Comparison of ENCODE assay signal across 10 mouse cellular contexts in the genomic region with DNA sequence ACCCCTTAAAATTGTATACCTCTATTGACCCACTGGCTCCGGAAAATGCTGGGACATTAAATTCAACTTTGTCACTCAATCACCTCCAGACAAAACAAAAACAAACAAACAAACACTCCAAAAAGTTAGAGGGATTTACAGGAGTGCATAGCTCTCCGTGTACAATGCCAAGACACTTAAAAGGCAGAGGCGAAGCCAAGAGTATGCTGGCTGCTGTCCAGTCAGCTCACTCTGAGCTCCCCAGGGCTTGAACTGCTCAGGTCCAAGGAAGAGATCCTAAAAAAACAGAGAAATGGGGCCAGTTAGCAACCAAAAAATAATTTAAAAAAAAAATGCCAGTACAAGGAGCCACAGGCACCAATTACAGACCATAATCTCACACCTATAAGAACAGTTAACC. TPM values are rescaled to one million over a fixed set of nuclear protein-coding genes. Genes with fewer than 3 reads are reported as not detected.
DNase-seq lines count a peak whose midpoint lies in the region; ATAC-seq and TF ChIP-seq lines count a peak whose summit lies in the region.
"Had no signal": no experiment of that assay in that cellular context is flagged by ENCODE, and none has a peak within 500 bp of the region (broad histone marks: within the 10 kb centered on the region; RNA-seq: fewer than 3 reads in every experiment).

No protein-coding gene starts in this region.

- ATAC-seq in hindbrain, postnatal 0 days = no peak
- no peak for ATAC-seq in megakaryocyte progenitor cell, adult 5-6 weeks (replicated peaks; ENCODE audit: poor library complexity)

- no peak overlapping the region for H3K9ac ChIP-seq in hindbrain, postnatal 0 days (replicated peaks; ENCODE audit: low read length)

- H3K9me3 ChIP-seq in hindbrain, postnatal 0 days (ENCODE audit: low read length) = no peaks in the 10 kb centered on the region
- H3K9me3 ChIP-seq in hindbrain, embryonic 10.5 days = no peaks in the 10 kb centered on the region

- DNase-seq in hindbrain, postnatal 0 days (ENCODE audit: low spot score) = peak; percentile 68
- DNase-seq in hindbrain, embryonic 10.5 days (ENCODE audit: low spot score) = no peak
- DNase-seq in cerebellum, postnatal 25 days = peak; percentile 51 to 64
- peak; percentile 55 for DNase-seq in kidney, adult 18-20 months
- DNase-seq in lung, postnatal 36 days = peak; percentile 74
- no peak for DNase-seq in right cerebral cortex, adult 2 months (ENCODE audit: low spot score in 2 of 2)
- no peak for DNase-seq in layer of hippocampus, adult 8-10 months (ENCODE audit: low spot score in 2 of 2)
- DNase-seq: thymus, adult 2 months had no signal

- H3K36me3 ChIP-seq in hindbrain, postnatal 0 days (ENCODE audit: insufficient read depth, low read length) = no peaks in the 10 kb centered on the region
- no peaks in the 10 kb centered on the region for H3K36me3 ChIP-seq in hindbrain, embryonic 10.5 days
- H3K36me3 ChIP-seq: G1E had no signal

- peak overlapping the region; percentile 56; the same call in 1 of the 2 replicates for H3K4me2 ChIP-seq in hindbrain, postnatal 0 days (ENCODE audit: low read depth, low read length)

- peaks cover 6% of the 10 kb centered on the region; the same call in 1 of the 2 replicates for H3K27me3 ChIP-seq in hindbrain, postnatal 0 days (ENCODE audit: insufficient read depth, low read length)
- peaks cover 32% of the 10 kb centered on the region for H3K27me3 ChIP-seq in hindbrain, embryonic 10.5 days (ENCODE audit: insufficient read depth, poor library complexity, severe bottlenecking)

- TF ChIP-seq CTCF in hindbrain, postnatal 0 days (IDR thresholded peaks at IDR 0.05; ENCODE audit: low read depth) = no peak

- 23% methylated on average over 3 of the region's 3 CpGs for WGBS in hindbrain, postnatal 0 days
- WGBS in hindbrain, embryonic 10.5 days = 65% methylated on average over 3 of the region's 3 CpGs

- no peak overlapping the region for H3K27ac ChIP-seq in hindbrain, postnatal 0 days
- H3K27ac ChIP-seq in hindbrain, embryonic 10.5 days = no peak overlapping the region

- H3K4me1 ChIP-seq in hindbrain, postnatal 0 days (ENCODE audit: insufficient read depth, low read length) = 0 out of 2 replicates have a peak, but pooled peaks cover 4% of the 10 kb centered on the region
- peaks cover 5% of the 10 kb centered on the region; the same call in 1 of the 2 replicates for H3K4me1 ChIP-seq in hindbrain, embryonic 10.5 days (replicated peaks)

- no peak overlapping the region for H3K4me3 ChIP-seq in hindbrain, postnatal 0 days (ENCODE audit: low read length)
- no peak overlapping the region for H3K4me3 ChIP-seq in hindbrain, embryonic 10.5 days

RNA-seq across cellular contexts. Expression of a gene that starts 9.6 kb away (rescaled TPM):
- total RNA-seq in hindbrain, postnatal 0 days (2014; rRNA removed) = 4.8 and 5.2 TPM in 2 replicates
- 3.1 and 3.2 TPM in 2 replicates for polyA plus RNA-seq in hindbrain, postnatal 0 days (2015; fragmentation: Nextera tagmentation; extraction: Ambion mirVana)
- polyA plus RNA-seq in hindbrain, embryonic 10.5 days (2016; fragmentation: Nextera tagmentation; extraction: Ambion mirVana) = 2.7 and 3.6 TPM in 2 replicates
- total RNA-seq in megakaryocyte progenitor cell, adult 5-6 weeks (2015) = 2.4 and 2.9 TPM in 2 replicates
- total RNA-seq in megakaryocyte progenitor cell, adult 5-6 weeks (2017) = 0.42 and 0.74 TPM in 2 replicates
- total RNA-seq in layer of hippocampus, adult 8-10 months (2022) = 10 to 100 TPM; 20.2 to 23.1 (median 22.8) TPM
- polyA plus RNA-seq: G1E had no signal

Comparison
In these comparisons a context has a peak if more than half of its experiments do, and no peak if none do; other contexts are left out.
1. DNase-seq: peak in hindbrain, postnatal 0 days (single experiment), cerebellum, postnatal 25 days (2 of 2), kidney, adult 18-20 months (single experiment) and lung, postnatal 36 days (single experiment); none in hindbrain, embryonic 10.5 days (single experiment), right cerebral cortex, adult 2 months (0 of 2) and layer of hippocampus, adult 8-10 months (0 of 2).